Mouse (Mus musculus) stomach, postnatal 0 days (tissue): ENCODE measurements around the gene Pknox2.

ENCODE experiments used
- CTCF ChIP-seq: IDR thresholded peaks from 2 replicates; pipeline ENCODE4 v1.5.1; 2016; ENCODE audit warnings: antibody characterized with exemption, low read depth, mild to moderate bottlenecking, moderate library complexity
- EP300 ChIP-seq: optimal IDR thresholded peaks from 2 replicates; pipeline ENCODE3; 2016; ENCODE audit warnings: antibody characterized with exemption

DNA sequence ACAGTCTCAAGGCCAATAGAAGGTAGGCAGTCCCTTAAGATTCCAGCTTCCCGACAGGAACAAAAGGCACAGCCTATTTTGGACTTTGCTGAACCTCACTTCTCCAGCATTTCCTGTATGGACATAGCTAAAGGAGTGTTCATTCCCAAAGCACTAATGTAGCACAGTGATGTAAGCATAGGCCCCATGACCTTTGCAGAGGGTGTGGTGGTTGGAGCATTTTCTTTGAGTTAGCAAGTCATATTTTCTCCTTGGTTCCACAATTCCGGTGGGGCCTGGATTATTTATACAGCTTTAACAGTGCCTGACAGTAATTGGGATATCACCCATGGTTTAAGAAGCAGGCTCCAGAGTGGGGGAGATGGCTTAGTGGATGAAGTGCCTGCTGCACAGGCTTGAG lies 298.5 kb downstream of the Pknox2 start:
- TF ChIP-seq CTCF: no peak
- no peak for TF ChIP-seq EP300
